Mouse (Mus musculus): Measurements from ENCODE around the gene 4930438A08Rik. TPM values are rescaled to one million over a fixed set of nuclear protein-coding genes. Genes with fewer than 3 reads are reported as not detected.

4930438A08Rik gene
- total and polyA plus RNA-seq, 2 experiments from 2014 or later: not detected

GRCm38 (mm10) chr11:58330276-58331148 is 55.9 kb downstream of the 4930438A08Rik start, which contains the start of the genes Zfp672 and Sh3bp5l:
TSS of gene Zfp672 (minus strand) at chr11:58330339.
TSS of gene Sh3bp5l (plus strand) at chr11:58330724.
- Histone ChIP-seq H3K4me3 (ENCODE audit: low read length) (peak within 1 kb of the TSS; percentile 80), H3K9ac (replicated peaks; ENCODE audit: low read length) (peak within 1 kb of the TSS; percentile 76), H3K27me3 (ENCODE audit: insufficient read depth, low read length) (no peaks in the 10 kb centered on the region), H3K4me2 (ENCODE audit: low read depth, low read length) (peak within 1 kb of the TSS; percentile 77), H3K36me3 (ENCODE audit: insufficient read depth, low read length) (no peaks in the 10 kb centered on the region; the same call in 1 of the 2 replicates), H3K4me1 (ENCODE audit: insufficient read depth, low read length) (peaks cover 29% of the 10 kb centered on the region), H3K9me3 (ENCODE audit: low read length) (no peaks in the 10 kb centered on the region), H3K27ac (peak within 1 kb of the TSS; percentile 81)
- under 1% methylated on average over 52 of the region's 52 CpGs for WGBS
- DNase-seq (ENCODE audit: low spot score): peak; percentile 97
- peak; percentile 96 for ATAC-seq
- peak; percentile 23; the same call in 1 of the 2 replicates for TF ChIP-seq CTCF (IDR thresholded peaks at IDR 0.05; ENCODE audit: low read depth)

GRCm38 (mm10) chr11:58331149-58331495 is 56.5 kb downstream of the 4930438A08Rik start:
- Histone ChIP-seq H3K4me1 (ENCODE audit: insufficient read depth, low read length) (peaks cover 29% of the 10 kb centered on the region), H3K36me3 (ENCODE audit: insufficient read depth, low read length) (no peaks in the 10 kb centered on the region; the same call in 1 of the 2 replicates), H3K27me3 (ENCODE audit: insufficient read depth, low read length) (no peaks in the 10 kb centered on the region), H3K9me3 (ENCODE audit: low read length) (no peaks in the 10 kb centered on the region), H3K9ac (replicated peaks; ENCODE audit: low read length) (peak overlapping the region; percentile 76), H3K27ac (peak overlapping the region; percentile 81; the same call in 1 of the 2 replicates), H3K4me2 (ENCODE audit: low read depth, low read length) (peak overlapping the region; percentile 77), H3K4me3 (ENCODE audit: low read length) (peak overlapping the region; percentile 80)
- ATAC-seq (no peak), DNase-seq (ENCODE audit: low spot score) (no peak)
- WGBS: 29% methylated on average over 9 of the region's 10 CpGs
- TF ChIP-seq CTCF (IDR thresholded peaks at IDR 0.05; ENCODE audit: low read depth): no peak

- Histone ChIP-seq H3K27ac (0 out of 2 replicates have a peak overlapping the region, but pooled peaks have one; percentile 81), H3K9me3 (ENCODE audit: low read length) (no peaks in the 10 kb centered on the region), H3K4me2 (ENCODE audit: low read depth, low read length) (peak overlapping the region; percentile 77), H3K4me1 (ENCODE audit: insufficient read depth, low read length) (peaks cover 29% of the 10 kb centered on the region), H3K36me3 (ENCODE audit: insufficient read depth, low read length) (peaks cover 3% of the 10 kb centered on the region; the same call in 1 of the 2 replicates), H3K9ac (replicated peaks; ENCODE audit: low read length) (peak overlapping the region; percentile 76), H3K27me3 (ENCODE audit: insufficient read depth, low read length) (no peaks in the 10 kb centered on the region), H3K4me3 (ENCODE audit: low read length) (peak overlapping the region; percentile 80)
- WGBS: 82% methylated on average over 6 of the region's 6 CpGs
- ATAC-seq (no peak), DNase-seq (ENCODE audit: low spot score) (no peak)
- TF ChIP-seq CTCF (IDR thresholded peaks at IDR 0.05; ENCODE audit: low read depth): no peak
Measured at GRCm38 (mm10) chr11:58331546-58331945, 56.9 kb downstream of the 4930438A08Rik start.

- no peak for TF ChIP-seq CTCF (IDR thresholded peaks at IDR 0.05; ENCODE audit: low read depth)
- H3K4me2 ChIP-seq (ENCODE audit: low read depth, low read length): no peak overlapping the region
- H3K36me3 ChIP-seq (ENCODE audit: insufficient read depth, low read length): peaks cover 25% of the 10 kb centered on the region
- no peak overlapping the region for H3K9ac ChIP-seq (replicated peaks; ENCODE audit: low read length)
- no peak overlapping the region for H3K27ac ChIP-seq
- H3K4me3 ChIP-seq (ENCODE audit: low read length): no peak overlapping the region
- WGBS: 52% methylated on average over 3 of the region's 3 CpGs
- peaks cover 19% of the 10 kb centered on the region for H3K4me1 ChIP-seq (ENCODE audit: insufficient read depth, low read length)
- no peaks in the 10 kb centered on the region for H3K9me3 ChIP-seq (ENCODE audit: low read length)
- H3K27me3 ChIP-seq (ENCODE audit: insufficient read depth, low read length): no peaks in the 10 kb centered on the region
- DNase-seq (ENCODE audit: low spot score) (no peak), ATAC-seq (no peak)
Measured at GRCm38 (mm10) chr11:58334746-58335145, 60.1 kb downstream of the 4930438A08Rik start.

Other genes with a start within 250 kb of the 4930438A08Rik start
- gene Gm12248, start 181.7 kb upstream of the 4930438A08Rik start, total RNA-seq (2014; rRNA removed): not detected in 2 replicates
- not detected in 2 replicates for gene Gm12248, start 181.7 kb upstream of the 4930438A08Rik start, polyA plus RNA-seq (2015; fragmentation: Nextera tagmentation; extraction: Ambion mirVana)
- 76.4 and 83.7 TPM in 2 replicates for gene Cnot8, start 170.6 kb upstream of the 4930438A08Rik start, total RNA-seq (2014; rRNA removed)
- gene Cnot8, start 170.6 kb upstream of the 4930438A08Rik start, polyA plus RNA-seq (2015; fragmentation: Nextera tagmentation; extraction: Ambion mirVana): 82.1 and 83.1 TPM in 2 replicates
- 19.6 and 21.2 TPM in 2 replicates for gene Gemin5, start 106.3 kb upstream of the 4930438A08Rik start, total RNA-seq (2014; rRNA removed)
- gene Gemin5, start 106.3 kb upstream of the 4930438A08Rik start, polyA plus RNA-seq (2015; fragmentation: Nextera tagmentation; extraction: Ambion mirVana): 10.4 and 11.2 TPM in 2 replicates
- gene Mrpl22, start 103.1 kb upstream of the 4930438A08Rik start, total RNA-seq (2014; rRNA removed): 24.7 and 37.7 TPM in 2 replicates
- 98.8 and 98.9 TPM in 2 replicates for gene Mrpl22, start 103.1 kb upstream of the 4930438A08Rik start, polyA plus RNA-seq (2015; fragmentation: Nextera tagmentation; extraction: Ambion mirVana)
- gene Igtp, start 75.2 kb upstream of the 4930438A08Rik start, total RNA-seq (2014; rRNA removed): 2.7 and 6.3 TPM in 2 replicates
- 2.1 and 3.0 TPM in 2 replicates for gene Igtp, start 75.2 kb upstream of the 4930438A08Rik start, polyA plus RNA-seq (2015; fragmentation: Nextera tagmentation; extraction: Ambion mirVana)
- gene Irgm2, start 75.2 kb upstream of the 4930438A08Rik start, total RNA-seq (2014; rRNA removed): 1.2 and 1.8 TPM in 2 replicates
- gene Irgm2, start 75.2 kb upstream of the 4930438A08Rik start, polyA plus RNA-seq (2015; fragmentation: Nextera tagmentation; extraction: Ambion mirVana): 0.80 and 1.6 TPM in 2 replicates
- gene Zfp692, start 32.3 kb downstream of the 4930438A08Rik start, total RNA-seq (2014; rRNA removed): 23.9 and 27.8 TPM in 2 replicates
- 19.7 and 21.9 TPM in 2 replicates for gene Zfp692, start 32.3 kb downstream of the 4930438A08Rik start, polyA plus RNA-seq (2015; fragmentation: Nextera tagmentation; extraction: Ambion mirVana)
- 36.3 and 42.9 TPM in 2 replicates for gene Zfp672, start 55.5 kb downstream of the 4930438A08Rik start, total RNA-seq (2014; rRNA removed)
- gene Zfp672, start 55.5 kb downstream of the 4930438A08Rik start, polyA plus RNA-seq (2015; fragmentation: Nextera tagmentation; extraction: Ambion mirVana): 43.8 TPM in 2 replicates
- gene Sh3bp5l, start 55.9 kb downstream of the 4930438A08Rik start, total RNA-seq (2014; rRNA removed): 51.8 and 55.4 TPM in 2 replicates
- gene Sh3bp5l, start 55.9 kb downstream of the 4930438A08Rik start, polyA plus RNA-seq (2015; fragmentation: Nextera tagmentation; extraction: Ambion mirVana): 39.7 and 40.3 TPM in 2 replicates
- not detected in 2 replicates for gene Lypd8, start 104.2 kb downstream of the 4930438A08Rik start, total RNA-seq (2014; rRNA removed)
- not detected in 2 replicates for gene Lypd8, start 104.2 kb downstream of the 4930438A08Rik start, polyA plus RNA-seq (2015; fragmentation: Nextera tagmentation; extraction: Ambion mirVana)
- gene 1810065E05Rik, start 146.3 kb downstream of the 4930438A08Rik start, total RNA-seq (2014; rRNA removed): not detected in 2 replicates
- gene 1810065E05Rik, start 146.3 kb downstream of the 4930438A08Rik start, polyA plus RNA-seq (2015; fragmentation: Nextera tagmentation; extraction: Ambion mirVana): not detected in 2 replicates
- gene Gm12253, start 157.8 kb downstream of the 4930438A08Rik start, total RNA-seq (2014; rRNA removed): not detected in 2 replicates
- gene Gm12253, start 157.8 kb downstream of the 4930438A08Rik start, polyA plus RNA-seq (2015; fragmentation: Nextera tagmentation; extraction: Ambion mirVana): not detected in 2 replicates
- gene Lypd9, start 178.1 kb downstream of the 4930438A08Rik start, total RNA-seq (2014; rRNA removed): not detected in 2 replicates
- not detected in 2 replicates for gene Lypd9, start 178.1 kb downstream of the 4930438A08Rik start, polyA plus RNA-seq (2015; fragmentation: Nextera tagmentation; extraction: Ambion mirVana)
- not detected in 2 replicates for gene Olfr30, start 187.5 kb downstream of the 4930438A08Rik start, total RNA-seq (2014; rRNA removed)
- gene Olfr30, start 187.5 kb downstream of the 4930438A08Rik start, polyA plus RNA-seq (2015; fragmentation: Nextera tagmentation; extraction: Ambion mirVana): not detected in 2 replicates
- gene Olfr332, start 217.8 kb downstream of the 4930438A08Rik start, total RNA-seq (2014; rRNA removed): not detected in 2 replicates
- not detected in 2 replicates for gene Olfr332, start 217.8 kb downstream of the 4930438A08Rik start, polyA plus RNA-seq (2015; fragmentation: Nextera tagmentation; extraction: Ambion mirVana)
- not detected in 2 replicates for gene Olfr331, start 227.8 kb downstream of the 4930438A08Rik start, total RNA-seq (2014; rRNA removed)
- not detected in 2 replicates for gene Olfr331, start 227.8 kb downstream of the 4930438A08Rik start, polyA plus RNA-seq (2015; fragmentation: Nextera tagmentation; extraction: Ambion mirVana)